Mouse (Mus musculus): ENCODE measurements at regions not wholly inside any gene's neighbourhood (a gene's known extent, or its start where the extent isn't known, plus 50 kb on each side); places are given as distances from the start of the nearest gene placed in this dataset.

DNA sequence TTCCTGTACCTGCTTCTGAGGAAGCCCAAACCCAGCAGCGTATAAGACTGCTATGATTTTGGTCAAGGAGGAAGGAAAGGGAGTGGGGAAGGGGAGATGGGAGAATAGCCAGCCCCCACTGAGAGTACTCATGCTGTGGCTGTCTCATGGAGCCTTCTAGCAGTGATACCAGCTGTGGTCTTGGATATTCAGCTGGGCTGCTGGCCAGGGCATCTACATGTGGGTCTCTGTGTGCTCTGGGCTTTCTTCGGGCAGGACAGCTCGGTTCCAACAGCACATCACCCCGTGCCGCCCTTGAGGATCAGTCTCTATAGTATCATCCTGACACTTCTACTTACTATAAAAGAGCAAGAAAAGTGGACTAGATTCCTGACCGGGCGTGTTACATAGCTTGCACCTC is 90.6 kb upstream of the Dapk1 start:
- DNase-seq (ENCODE audit: low read depth, low spot score): no peak

DNA sequence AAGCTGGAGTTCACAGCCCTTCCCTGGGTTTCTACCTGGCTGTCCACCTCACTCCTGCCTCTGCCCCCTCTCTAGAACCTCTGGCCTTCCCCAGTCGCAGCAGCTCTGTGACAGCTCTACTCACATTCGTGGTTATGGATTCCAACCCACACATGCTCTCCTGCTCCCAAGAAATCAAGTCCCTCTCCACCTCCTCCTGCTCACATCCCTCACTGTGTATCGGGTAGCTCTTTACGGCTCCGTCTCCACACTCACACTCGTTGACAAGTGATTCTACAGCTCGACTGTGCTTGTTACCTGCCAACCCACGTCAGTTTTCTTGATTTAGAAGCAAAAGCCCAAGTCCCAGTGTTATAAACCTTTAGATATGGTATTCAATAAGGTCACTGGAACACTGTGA is 90.1 kb upstream of the Dapk1 start:
- no peak for DNase-seq (ENCODE audit: low read depth, low spot score)

DNA sequence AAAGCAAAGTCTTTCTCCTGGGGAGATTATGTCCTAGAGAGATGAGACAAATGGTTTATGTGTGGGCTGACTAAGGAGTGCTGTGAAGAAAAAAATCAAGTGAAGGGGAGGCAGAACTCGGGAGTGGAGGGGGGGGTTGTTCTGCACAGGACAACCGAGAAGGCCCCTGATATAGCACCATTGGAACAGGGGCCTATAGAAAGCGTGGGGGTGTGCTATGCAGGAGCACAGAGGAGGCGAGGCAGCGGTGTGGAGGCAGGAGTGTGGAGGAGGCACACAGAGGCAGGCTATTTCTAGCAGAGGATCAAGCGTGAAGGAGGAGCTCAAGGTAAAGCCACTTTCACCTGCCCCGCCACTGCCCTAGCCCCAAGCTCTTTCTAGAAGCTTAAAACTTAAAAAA is 88.0 kb upstream of the Dapk1 start:
- no peak for DNase-seq (ENCODE audit: low read depth, low spot score)

DNA sequence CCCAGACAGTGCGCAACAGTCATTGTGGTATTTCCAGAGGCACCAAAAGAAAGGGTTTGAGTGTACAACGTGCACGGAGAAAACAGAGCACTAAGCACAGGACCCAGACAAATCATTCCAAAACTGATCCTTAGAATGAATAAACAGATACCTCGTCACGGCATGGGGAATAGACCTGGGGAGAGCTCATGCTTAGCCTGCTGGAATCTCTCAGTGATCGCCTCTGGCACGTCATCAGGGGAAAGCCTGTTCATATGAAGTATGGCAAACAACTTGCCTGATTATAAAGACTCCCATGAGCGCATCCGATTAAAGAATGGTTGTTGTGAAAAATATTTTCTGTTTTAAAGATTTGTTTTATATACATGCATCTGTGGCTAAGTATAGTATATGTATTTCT is 86.9 kb upstream of the Dapk1 start:
- no peak for DNase-seq (ENCODE audit: low read depth, low spot score)

DNA sequence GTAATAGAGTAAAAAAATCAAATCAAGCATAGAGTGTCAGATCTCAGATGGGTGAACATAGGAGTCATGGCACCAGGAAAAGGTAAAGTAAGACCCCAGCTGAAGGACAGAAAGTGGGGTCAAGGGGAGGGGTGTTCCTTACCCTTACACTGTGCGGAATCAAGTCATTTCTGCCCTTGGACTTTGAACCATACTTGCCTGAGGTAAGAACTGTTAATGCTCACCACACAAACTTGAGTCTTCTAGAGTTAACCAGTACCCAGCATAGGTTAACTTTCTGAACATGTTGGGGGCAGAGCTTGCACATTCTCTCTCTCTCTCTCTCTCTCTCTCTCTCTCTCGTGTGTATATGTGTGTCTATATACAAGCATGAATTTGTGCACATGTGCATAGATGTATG is 83.7 kb upstream of the Dapk1 start:
- DNase-seq (ENCODE audit: low read depth, low spot score): no peak

DNA sequence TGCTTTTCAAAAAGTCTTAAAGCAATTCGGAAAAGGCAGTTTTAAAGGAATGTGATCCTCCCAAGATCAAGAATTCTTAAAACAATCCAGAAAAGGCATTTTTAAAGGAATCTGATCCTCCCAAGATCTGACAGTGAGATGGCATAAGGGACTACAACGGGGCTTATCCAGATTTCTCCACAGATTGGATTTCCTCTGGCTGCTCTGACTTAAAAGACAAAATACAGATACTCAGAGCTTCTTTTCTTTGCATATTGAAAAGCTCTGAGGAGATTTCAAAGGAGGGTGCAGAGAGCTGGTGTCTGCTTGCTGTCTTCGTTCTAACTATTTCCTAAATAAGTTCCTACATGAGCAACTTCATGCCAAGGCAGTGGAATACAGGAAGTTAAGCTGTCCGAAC is 82.0 kb upstream of the Dapk1 start:
- no peak for DNase-seq (ENCODE audit: low read depth, low spot score)

DNA sequence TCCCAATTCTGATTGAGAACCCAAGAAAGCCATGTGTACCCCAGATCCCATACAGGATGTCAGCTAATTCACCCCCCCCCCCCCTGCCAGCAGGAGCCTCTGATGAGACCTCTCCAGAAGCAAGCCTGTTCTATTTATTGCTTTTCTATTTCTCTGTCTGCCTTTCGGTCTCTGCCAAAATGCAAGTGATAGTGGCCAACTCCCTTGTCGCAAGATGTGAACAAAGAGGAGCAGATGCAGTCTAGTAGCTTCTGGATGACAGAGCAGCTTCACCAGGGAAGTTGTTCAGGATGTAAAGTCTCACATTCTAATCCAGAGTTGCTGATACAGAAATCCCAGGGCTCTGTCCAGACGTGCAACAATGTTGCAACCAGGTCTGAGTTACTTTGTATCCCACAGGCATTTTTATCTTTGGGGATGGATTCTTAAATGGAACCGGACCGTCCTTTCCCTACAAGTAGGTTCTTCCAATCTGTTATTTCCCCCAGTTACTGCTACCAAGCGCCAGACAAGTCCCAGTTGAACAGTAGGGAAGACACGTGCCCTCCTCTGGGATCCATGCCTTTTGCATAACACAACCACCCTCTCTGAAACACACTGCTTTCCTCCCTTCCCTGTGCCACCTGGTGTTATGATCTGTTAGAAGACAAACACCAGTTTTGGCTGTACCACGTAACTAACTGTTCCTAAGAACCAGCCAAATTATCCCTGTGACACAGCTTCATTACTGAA is 78.9 kb upstream of the Dapk1 start:
- no peak for DNase-seq (ENCODE audit: low read depth, low spot score)

DNA sequence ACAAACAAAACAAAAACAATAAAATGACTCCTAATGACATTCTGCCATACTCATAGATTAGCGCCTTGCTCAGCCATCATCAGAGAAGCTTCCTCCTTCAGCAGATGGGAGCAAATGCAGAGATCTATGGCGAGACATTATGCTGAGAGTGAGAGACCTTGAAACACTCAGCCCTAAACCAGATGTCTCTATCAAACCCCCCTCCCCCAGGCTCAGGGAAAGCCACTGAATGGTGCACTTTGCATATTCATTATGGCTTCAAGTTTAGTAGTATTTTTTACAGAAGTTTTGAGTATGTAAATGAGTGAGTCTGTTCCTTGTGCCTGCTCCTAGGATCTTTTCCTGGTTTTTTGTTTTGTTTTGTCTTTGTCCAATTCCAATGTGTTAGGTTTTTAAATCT is 73.9 kb upstream of the Dapk1 start:
- DNase-seq (ENCODE audit: low read depth, low spot score): no peak

DNA sequence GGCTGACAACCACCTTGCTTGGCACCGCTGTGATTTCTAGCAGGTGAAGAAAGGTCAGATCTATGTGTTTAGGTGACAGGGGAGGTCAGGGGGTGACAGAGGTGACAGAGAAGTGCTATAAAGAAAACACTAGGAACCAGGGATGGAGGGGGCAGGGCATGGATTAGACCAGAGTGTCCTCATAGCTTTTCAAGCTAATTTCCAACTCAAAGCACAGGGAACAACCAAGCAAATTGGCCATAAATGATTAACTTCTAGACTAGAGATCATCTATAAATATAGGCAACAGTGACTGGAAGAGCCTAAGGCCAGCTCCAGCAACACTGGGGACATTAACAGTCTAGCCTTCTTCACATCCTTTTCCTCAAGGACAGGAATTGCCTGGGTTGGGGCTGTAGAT is 72.9 kb upstream of the Dapk1 start:
- no peak for DNase-seq (ENCODE audit: low read depth, low spot score)

DNA sequence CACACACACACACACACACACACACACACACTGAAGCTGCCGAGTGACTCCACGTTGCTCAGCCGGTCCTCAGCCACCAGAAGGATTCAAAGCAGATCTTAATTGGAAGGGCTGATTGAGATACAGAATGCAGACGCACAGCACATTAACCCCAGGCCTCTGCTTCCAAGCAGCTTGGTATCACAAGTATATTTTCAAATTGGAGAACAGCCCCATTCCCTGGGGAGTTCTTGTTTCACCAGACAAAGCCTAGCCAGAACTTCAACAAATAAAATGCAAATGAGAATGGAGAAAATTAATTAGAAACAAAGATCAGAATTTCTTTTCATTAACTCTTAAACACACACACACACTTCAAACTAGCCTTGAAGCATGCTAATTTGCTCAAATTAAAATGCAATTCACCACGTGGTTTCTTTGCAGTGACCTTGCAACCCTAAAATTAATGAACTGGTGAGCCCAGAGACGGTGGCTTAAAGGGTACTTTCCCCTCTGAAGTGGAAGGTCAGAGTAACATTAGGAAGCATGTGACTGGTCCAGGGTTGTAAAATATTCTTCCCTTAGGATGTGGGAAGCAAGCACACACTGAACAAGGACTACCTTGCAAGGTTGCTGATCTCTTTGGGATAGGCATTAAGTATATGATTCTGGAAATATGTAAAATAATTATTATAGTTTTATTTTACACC is 72.2 kb upstream of the Dapk1 start:
- DNase-seq (ENCODE audit: low read depth, low spot score): no peak

DNA sequence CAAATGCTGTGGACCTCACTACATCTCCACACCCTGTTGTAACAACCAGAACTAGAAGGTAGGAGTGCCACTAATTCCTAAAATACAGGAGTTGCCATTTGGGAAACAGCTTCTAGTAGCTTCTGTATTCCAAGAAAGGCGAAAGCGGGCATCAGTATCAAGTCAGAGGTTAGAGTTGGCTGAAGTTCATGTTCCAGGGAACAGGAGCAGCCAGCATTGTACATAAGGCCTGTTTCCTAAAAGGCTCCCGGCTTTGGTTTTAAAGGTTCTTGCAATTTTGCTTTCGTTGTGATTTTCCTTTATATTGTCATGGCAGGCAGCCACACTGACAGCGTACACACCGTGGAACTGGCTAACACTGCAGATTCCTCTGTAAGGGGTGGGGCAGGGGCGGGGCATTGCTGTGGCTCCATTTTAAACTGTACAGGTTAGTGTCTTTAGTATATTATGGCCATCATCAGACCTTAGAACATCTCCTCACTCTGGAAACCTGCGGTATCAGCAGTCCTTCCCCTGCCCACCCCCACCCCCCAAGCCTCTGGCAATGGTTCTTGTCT is 67.8 kb upstream of the Dapk1 start:
- DNase-seq (ENCODE audit: low read depth, low spot score): no peak

DNA sequence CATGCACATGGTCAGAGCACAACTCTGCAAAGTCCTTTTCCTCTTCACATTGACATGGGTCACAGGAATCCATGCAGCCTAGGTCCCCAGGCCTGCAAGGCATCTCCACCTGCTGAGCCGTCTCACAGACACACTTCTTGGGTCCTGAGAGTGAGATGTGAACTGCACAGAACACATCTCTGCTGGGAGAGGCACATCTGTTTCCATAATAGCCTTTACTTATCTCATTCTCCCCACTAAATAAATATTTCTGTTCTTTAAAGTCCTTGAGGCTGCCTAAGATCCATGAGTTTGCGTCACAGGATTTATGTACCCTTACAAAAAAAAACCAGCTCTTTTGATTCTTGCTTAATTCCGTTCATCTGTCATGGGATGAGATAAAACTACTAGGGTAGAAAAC is 67.2 kb upstream of the Dapk1 start:
- DNase-seq (ENCODE audit: low read depth, low spot score): no peak

DNA sequence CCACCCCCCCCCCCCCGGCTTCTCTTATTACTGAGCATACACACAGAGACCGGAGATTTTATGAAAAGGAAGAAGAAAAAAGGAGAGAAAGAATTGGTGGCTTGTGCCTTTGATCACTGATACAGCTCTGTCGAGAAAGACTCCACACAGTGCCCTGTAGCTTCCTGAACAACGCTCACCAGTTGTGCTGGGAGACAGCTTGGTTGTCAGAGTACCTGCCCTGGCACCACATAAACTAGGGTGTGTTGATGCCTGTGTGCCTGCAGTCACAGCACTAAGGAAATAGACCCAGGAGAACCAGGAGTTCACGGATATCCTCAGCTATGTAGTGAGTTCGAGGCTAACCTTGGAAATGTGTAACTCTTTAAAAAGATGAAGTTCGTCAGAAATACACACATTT is 66.7 kb upstream of the Dapk1 start:
- DNase-seq (ENCODE audit: low read depth, low spot score): no peak

DNA sequence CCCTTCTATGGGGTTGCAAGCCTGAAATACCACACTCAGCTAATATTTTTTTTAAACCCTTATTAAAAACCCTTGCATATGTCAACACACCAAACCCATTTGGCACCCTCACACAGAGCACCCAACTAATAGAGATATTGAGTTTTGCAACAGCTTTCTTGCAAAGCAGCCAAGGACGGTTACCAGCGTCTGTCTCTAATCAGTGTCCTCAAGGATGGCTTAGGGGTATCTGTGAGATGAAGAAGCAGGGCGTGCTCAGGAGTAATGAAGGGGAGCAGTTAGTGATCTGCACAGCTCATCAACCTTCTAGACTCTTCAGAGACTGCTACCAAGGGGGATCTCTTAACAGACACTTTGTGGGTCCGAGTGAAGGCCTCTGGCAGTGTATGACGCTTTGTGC is 65.0 kb upstream of the Dapk1 start:
- no peak for DNase-seq (ENCODE audit: low read depth, low spot score)

DNA sequence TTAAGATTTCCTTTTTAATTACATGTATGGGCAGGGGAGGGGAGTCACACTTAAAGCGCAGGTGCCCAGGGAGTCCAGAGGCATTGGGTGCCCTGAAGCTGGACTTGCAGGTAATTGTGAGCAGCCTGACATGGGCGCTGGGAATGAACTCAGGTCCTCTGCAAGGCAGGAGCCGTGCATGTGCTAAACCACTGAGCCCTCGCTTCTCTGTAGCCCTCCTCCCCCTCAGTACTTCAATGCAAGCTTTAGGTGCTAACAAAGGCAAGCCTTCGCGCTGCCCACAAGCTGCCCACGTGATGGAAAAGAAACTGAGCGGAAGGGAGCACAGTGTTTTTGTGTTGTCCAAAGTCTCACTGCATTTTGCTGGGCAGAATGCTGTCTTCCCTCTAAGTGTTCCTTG is 63.6 kb upstream of the Dapk1 start:
- no peak for DNase-seq (ENCODE audit: low read depth, low spot score)

DNA sequence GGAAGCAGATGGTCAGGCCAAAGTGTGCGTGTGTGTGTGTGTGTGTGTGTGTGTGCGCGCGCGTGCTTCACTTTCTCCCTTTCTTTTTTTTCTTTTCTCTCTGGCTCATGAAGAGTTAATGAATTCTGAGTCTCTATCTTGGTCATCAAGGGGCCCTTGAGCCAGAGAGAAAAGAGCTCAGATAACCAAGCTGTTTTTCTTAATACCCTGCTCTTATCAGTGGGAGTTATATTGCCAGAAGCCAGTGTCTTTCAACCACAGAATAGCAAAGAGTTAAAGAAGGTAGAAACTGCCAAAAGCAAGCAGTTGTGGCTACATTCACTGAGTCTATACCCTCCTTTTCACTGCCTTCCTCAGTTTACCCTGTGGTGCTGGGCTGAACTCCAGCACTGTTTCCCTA is 60.6 kb upstream of the Dapk1 start:
- DNase-seq (ENCODE audit: low read depth, low spot score): no peak

DNA sequence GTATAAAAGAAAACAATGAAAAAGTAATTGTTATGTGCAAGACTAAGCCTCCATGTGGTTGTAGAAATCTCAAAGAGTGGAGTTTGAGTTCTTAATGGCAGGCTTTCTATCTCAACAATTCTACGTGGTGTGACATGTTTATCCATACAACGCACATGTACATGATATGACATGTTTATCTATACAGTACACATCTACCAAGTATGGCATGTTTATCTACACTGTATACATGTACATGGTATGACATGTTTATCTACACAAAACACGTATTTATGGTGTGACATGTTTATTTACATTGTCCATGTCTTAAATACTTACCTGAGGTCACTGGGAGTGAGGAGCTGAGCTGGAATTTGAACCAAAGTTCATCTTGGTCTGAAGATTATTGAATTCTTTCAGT is 57.4 kb upstream of the Dapk1 start:
- no peak for DNase-seq (ENCODE audit: low read depth, low spot score)

DNA sequence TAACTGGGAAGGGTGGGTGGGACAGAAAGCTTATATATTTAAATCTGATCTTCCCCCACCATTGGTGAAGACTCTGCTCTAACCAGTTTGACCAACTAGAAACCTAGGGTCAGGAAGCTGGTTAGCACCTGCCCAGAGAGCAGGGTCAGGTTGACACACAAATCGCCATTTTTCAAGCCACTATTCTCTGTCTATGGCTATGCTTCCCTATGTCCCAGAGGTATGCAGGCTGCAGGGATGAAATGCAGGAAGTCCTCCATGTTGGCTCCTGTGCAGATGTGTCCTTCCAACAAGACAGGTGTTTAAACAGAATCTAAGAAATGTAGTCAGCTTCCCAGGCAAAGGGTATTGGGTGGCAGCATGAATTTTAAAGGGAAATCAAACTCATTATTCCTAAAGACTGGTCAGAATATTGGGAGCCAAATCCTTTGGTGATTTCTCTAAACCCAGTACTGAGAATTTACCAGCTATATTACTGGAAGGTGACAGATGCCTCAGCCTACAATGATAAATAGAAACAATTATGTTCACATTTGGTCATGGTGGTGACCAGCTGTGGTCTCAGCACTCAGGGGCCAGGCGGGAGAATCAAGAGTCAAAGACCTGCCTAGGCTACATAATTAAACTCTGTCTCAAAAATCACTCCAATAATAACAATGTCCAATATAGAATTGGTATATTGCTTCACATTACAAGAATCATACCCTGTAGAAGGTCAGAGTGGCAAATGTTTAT is 55.6 kb upstream of the Dapk1 start:
- no peak for DNase-seq (ENCODE audit: low read depth, low spot score)

All from A20 (cell line).